Mouse (Mus musculus): ENCODE measurements around the gene Neb. TPM values are rescaled to one million over a fixed set of nuclear protein-coding genes. Genes with fewer than 3 reads are reported as not detected.

Neb gene
- polyA plus RNA-seq, 1 experiment from 2014 or later = 5.8 TPM

DNA sequence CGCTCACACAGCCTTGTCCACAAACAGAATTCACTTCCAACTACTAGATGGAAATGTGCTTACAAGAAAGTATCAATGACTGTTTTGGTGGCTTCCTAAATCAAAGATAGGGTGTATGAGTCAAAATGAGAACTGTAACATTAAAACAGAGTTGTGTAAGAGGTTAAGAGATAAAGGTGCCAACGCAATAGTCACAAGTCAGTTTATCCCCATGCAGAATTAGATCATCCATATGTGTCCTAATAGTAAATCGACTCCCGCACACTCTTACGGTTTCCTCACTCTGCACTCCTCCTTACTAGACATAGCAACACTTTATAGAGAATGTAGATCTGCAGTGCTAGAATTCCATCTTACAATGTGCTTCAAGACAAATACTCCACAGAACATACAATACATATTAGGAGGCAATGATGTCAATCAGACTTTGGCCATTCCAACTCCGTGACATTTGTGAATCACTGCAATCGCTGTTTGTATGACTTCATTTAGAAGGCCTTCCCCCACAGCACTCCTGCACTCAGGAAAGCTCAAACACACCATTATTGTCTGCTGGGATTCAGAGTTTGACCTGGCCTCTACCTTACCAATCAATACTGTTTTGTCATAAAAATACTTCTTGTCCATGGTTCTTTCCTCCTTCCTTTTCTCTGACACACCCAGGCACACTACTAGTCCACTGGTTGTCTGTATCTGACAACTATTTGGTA, 41.9 kb upstream of the Neb start:
- no peaks in the 10 kb centered on the region for H3K9me3 ChIP-seq (ENCODE audit: control insufficient read depth, low read length)
- no peak for ATAC-seq (ENCODE audit: low read depth)
- peaks cover 20% of the 10 kb centered on the region for H3K4me1 ChIP-seq (replicated peaks; ENCODE audit: control insufficient read depth, insufficient read depth, low read length)
- H3K4me2 ChIP-seq (ENCODE audit: low read depth, low read length) = no peak overlapping the region
- H3K27ac ChIP-seq (ENCODE audit: low read length) = no peak overlapping the region
- H3K27me3 ChIP-seq (ENCODE audit: control insufficient read depth, insufficient read depth, low read depth, low read length) = no peaks in the 10 kb centered on the region
- H3K36me3 ChIP-seq (ENCODE audit: control insufficient read depth, insufficient read depth, low read length) = peaks cover 15% of the 10 kb centered on the region
- no peak overlapping the region for H3K9ac ChIP-seq (ENCODE audit: low read length)
- no peak overlapping the region for H3K4me3 ChIP-seq (ENCODE audit: low read length)
- 88% methylated on average over 7 of the region's 7 CpGs for WGBS

GRCm38 (mm10) chr2:52419295-52419694, 41.0 kb upstream of the Neb start:
- Histone ChIP-seq H3K36me3 (ENCODE audit: control insufficient read depth, insufficient read depth, low read length) (peaks cover 16% of the 10 kb centered on the region), H3K4me3 (ENCODE audit: low read length) (no peak overlapping the region), H3K4me2 (ENCODE audit: low read depth, low read length) (no peak overlapping the region), H3K9ac (ENCODE audit: low read length) (no peak overlapping the region), H3K4me1 (replicated peaks; ENCODE audit: control insufficient read depth, insufficient read depth, low read length) (peaks cover 20% of the 10 kb centered on the region), H3K9me3 (ENCODE audit: control insufficient read depth, low read length) (no peaks in the 10 kb centered on the region), H3K27me3 (ENCODE audit: control insufficient read depth, insufficient read depth, low read depth, low read length) (no peaks in the 10 kb centered on the region), H3K27ac (ENCODE audit: low read length) (no peak overlapping the region)
- no peak for ATAC-seq (ENCODE audit: low read depth)
- 61% methylated on average over 6 of the region's 6 CpGs for WGBS

DNA sequence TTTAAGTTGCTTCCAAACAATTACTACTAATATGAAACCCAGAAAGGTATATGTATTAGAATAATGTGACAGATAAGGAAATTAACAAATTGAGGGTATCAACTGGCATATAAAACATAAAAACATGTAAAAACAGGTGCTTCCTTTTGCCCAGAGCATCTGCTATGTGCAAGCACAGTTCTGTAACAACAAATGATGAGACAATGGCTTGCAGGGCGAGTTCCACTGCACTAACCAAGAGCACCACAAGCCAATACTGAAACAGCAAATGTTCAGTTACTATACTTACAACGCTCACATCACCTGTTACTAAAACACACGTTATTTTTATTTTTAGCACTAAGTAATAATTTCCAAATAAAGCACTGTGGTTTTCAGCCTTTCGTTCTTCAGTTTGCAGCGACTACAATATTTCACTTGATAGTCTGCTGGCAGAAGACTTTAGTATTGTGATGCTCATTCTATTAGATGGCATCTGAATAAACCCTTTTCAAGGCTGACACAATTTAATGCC, 34.3 kb upstream of the Neb start:
- peaks cover 58% of the 10 kb centered on the region for H3K36me3 ChIP-seq (ENCODE audit: control insufficient read depth, insufficient read depth, low read length)
- WGBS = 94% methylated on average over 5 of the region's 5 CpGs

DNA sequence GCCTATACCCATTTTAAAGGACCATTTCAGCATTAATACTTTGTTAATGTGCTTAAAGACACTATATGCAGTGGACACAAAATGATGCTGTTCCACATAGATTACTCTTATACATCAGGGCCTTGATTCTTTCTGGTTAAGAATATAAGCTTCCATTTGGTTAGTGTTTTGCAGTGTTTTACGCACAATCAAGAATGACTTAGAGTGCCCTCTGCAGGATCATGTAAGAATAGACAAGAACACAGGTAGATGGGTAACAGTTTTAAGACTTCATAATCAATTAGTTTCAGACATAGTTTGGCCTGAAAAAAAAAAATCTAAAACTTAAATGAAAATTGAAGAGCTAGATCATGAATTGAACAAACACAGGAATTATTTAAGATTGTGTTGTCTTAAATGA, 28.2 kb upstream of the Neb start:
- no peak overlapping the region for H3K4me3 ChIP-seq (ENCODE audit: low read length)
- H3K4me2 ChIP-seq (ENCODE audit: low read depth, low read length) = no peak overlapping the region
- WGBS = 73% methylated on average over 1 of the region's 1 CpGs
- no peak for ATAC-seq (ENCODE audit: low read depth)
- H3K36me3 ChIP-seq (ENCODE audit: control insufficient read depth, insufficient read depth, low read length) = peaks cover 53% of the 10 kb centered on the region
- H3K27ac ChIP-seq (ENCODE audit: low read length) = no peak overlapping the region
- no peaks in the 10 kb centered on the region for H3K27me3 ChIP-seq (ENCODE audit: control insufficient read depth, insufficient read depth, low read depth, low read length)
- H3K9me3 ChIP-seq (ENCODE audit: control insufficient read depth, low read length) = peaks cover 17% of the 10 kb centered on the region
- H3K9ac ChIP-seq (ENCODE audit: low read length) = no peak overlapping the region
- no peaks in the 10 kb centered on the region for H3K4me1 ChIP-seq (replicated peaks; ENCODE audit: control insufficient read depth, insufficient read depth, low read length)

More for the DNA sequence above, 34.3 kb upstream of the Neb start:
- no peak for ATAC-seq (ENCODE audit: low read depth)
- no peak overlapping the region for H3K4me2 ChIP-seq (ENCODE audit: low read depth, low read length)
- no peak overlapping the region for H3K4me3 ChIP-seq (ENCODE audit: low read length)
- peaks cover 17% of the 10 kb centered on the region for H3K9me3 ChIP-seq (ENCODE audit: control insufficient read depth, low read length)
- no peaks in the 10 kb centered on the region for H3K27me3 ChIP-seq (ENCODE audit: control insufficient read depth, insufficient read depth, low read depth, low read length)
- H3K4me1 ChIP-seq (replicated peaks; ENCODE audit: control insufficient read depth, insufficient read depth, low read length) = no peaks in the 10 kb centered on the region
- no peak overlapping the region for H3K9ac ChIP-seq (ENCODE audit: low read length)
- no peak overlapping the region for H3K27ac ChIP-seq (ENCODE audit: low read length)

- Histone ChIP-seq H3K27ac (ENCODE audit: low read length) (no peak overlapping the region), H3K27me3 (ENCODE audit: control insufficient read depth, insufficient read depth, low read depth, low read length) (no peaks in the 10 kb centered on the region), H3K4me1 (replicated peaks; ENCODE audit: control insufficient read depth, insufficient read depth, low read length) (no peaks in the 10 kb centered on the region), H3K9me3 (ENCODE audit: control insufficient read depth, low read length) (peaks cover 7% of the 10 kb centered on the region), H3K4me2 (ENCODE audit: low read depth, low read length) (no peak overlapping the region), H3K36me3 (ENCODE audit: control insufficient read depth, insufficient read depth, low read length) (peaks cover 42% of the 10 kb centered on the region), H3K9ac (ENCODE audit: low read length) (no peak overlapping the region), H3K4me3 (ENCODE audit: low read length) (no peak overlapping the region)
- 90% methylated on average over 5 of the region's 5 CpGs for WGBS
- no peak for ATAC-seq (ENCODE audit: low read depth)
These were observed 27.0 kb upstream of the Neb start for GRCm38 (mm10) chr2:52405238-52405637.

DNA sequence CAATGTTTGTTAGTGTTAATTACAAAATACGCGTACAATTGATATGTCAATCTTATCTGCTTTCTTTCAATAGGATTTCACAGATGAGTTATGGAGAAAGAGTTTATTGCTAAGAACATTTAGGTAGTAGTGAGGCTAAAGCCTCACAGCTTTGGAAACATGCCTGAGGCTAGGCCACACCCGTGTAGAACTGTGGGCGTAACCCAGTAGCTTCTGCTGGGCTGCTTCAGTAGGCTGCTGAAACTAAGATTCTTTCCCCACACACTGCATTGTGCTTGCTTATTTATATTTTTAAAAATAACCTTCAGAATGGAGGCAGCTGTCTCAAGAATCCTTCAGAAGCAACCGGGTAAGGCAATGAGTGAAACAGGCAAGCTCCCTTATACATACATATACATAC, 16.3 kb upstream of the Neb start:
- H3K27me3 ChIP-seq (ENCODE audit: control insufficient read depth, insufficient read depth, low read depth, low read length) = no peaks in the 10 kb centered on the region
- no peak for ATAC-seq (ENCODE audit: low read depth)
- H3K36me3 ChIP-seq (ENCODE audit: control insufficient read depth, insufficient read depth, low read length) = peaks cover 4% of the 10 kb centered on the region; the same call in 1 of the 2 replicates
- H3K27ac ChIP-seq (ENCODE audit: low read length) = no peak overlapping the region
- 75% methylated on average over 5 of the region's 5 CpGs for WGBS
- H3K4me3 ChIP-seq (ENCODE audit: low read length) = no peak overlapping the region
- no peak overlapping the region for H3K9ac ChIP-seq (ENCODE audit: low read length)
- H3K4me1 ChIP-seq (replicated peaks; ENCODE audit: control insufficient read depth, insufficient read depth, low read length) = no peaks in the 10 kb centered on the region
- no peak overlapping the region for H3K4me2 ChIP-seq (ENCODE audit: low read depth, low read length)
- no peaks in the 10 kb centered on the region for H3K9me3 ChIP-seq (ENCODE audit: control insufficient read depth, low read length)

DNA sequence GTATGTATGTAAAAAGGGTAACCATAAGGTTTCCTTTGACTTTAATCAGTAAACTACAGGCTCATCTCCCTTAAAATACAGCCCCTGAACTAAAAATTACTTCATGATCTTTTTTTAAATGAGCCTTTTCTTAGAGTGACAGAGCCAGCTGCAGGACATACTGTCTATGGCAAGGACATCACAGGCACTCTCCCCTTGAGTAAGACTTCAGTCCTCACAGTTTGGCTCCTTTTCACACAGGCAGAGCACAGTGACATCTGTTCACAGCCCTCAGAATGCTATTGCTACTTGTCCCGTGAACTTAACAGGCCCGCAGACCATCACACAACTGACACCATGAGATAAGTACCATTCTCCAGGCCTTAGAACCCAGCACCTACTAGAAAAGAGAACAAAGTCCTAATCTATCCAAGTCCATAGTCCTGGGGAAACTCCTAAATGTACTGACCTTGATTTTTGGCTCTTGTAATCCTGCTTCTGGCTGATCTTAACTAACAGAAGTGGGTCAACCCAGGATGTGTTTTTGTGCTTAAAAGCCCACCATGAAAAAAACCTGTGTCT, 12.2 kb upstream of the Neb start:
- Histone ChIP-seq H3K9me3 (ENCODE audit: control insufficient read depth, low read length) (no peaks in the 10 kb centered on the region), H3K4me2 (ENCODE audit: low read depth, low read length) (no peak overlapping the region), H3K4me3 (ENCODE audit: low read length) (no peak overlapping the region), H3K36me3 (ENCODE audit: control insufficient read depth, insufficient read depth, low read length) (no peaks in the 10 kb centered on the region), H3K27me3 (ENCODE audit: control insufficient read depth, insufficient read depth, low read depth, low read length) (no peaks in the 10 kb centered on the region), H3K9ac (ENCODE audit: low read length) (no peak overlapping the region), H3K27ac (ENCODE audit: low read length) (no peak overlapping the region), H3K4me1 (replicated peaks; ENCODE audit: control insufficient read depth, insufficient read depth, low read length) (peaks cover 6% of the 10 kb centered on the region)
- ATAC-seq (ENCODE audit: low read depth) = no peak
- WGBS = 66% methylated on average over 2 of the region's 2 CpGs

DNA sequence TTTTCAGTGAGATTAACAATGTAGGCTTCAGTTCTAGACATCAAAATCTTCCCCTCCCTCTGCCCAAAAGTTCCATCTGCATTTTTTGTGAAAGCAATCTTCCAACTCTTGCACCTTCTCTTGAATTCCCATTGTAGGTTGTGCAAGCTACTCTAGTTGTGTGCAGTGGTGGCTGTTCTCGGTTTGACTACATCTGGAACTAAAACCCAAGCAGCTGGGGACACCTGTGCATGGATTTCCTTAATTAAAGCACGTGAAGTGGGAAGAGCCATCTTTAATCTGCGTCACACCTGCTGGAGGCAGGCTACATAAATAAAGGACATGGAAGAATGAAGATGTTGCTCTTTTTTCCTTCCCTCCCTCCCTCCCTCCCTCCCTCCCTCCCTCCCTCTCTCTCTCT, 11.7 kb upstream of the Neb start:
- Histone ChIP-seq H3K27ac (ENCODE audit: low read length) (no peak overlapping the region), H3K9ac (ENCODE audit: low read length) (no peak overlapping the region), H3K36me3 (ENCODE audit: control insufficient read depth, insufficient read depth, low read length) (no peaks in the 10 kb centered on the region), H3K4me3 (ENCODE audit: low read length) (no peak overlapping the region), H3K27me3 (ENCODE audit: control insufficient read depth, insufficient read depth, low read depth, low read length) (no peaks in the 10 kb centered on the region), H3K4me2 (ENCODE audit: low read depth, low read length) (no peak overlapping the region), H3K9me3 (ENCODE audit: control insufficient read depth, low read length) (no peaks in the 10 kb centered on the region), H3K4me1 (replicated peaks; ENCODE audit: control insufficient read depth, insufficient read depth, low read length) (peaks cover 6% of the 10 kb centered on the region)
- ATAC-seq (ENCODE audit: low read depth) = no peak
- WGBS = 53% methylated on average over 3 of the region's 3 CpGs

DNA sequence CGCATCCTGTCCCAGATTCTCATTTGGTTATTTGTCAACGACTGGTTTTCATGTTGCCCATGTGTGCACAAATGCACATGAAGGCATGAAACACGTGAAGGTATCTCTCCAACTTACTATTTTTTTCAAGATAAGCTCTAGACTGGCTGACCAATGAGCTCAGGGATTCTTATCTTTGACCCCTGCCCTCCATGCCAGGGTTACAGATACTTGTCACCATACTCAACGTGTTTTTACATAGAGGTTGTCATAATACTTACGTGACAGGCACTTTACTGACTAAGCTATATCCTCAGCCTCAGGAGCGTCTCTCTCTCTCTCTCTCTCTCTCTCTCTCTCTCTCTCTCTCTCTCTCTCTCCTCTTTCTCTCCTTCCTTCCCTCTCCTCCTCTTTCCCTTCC, 8.2 kb upstream of the Neb start:
- Histone ChIP-seq H3K9ac (ENCODE audit: low read length) (no peak overlapping the region), H3K27me3 (ENCODE audit: control insufficient read depth, insufficient read depth, low read depth, low read length) (no peaks in the 10 kb centered on the region), H3K27ac (ENCODE audit: low read length) (no peak overlapping the region; the same call in 1 of the 2 replicates), H3K9me3 (ENCODE audit: control insufficient read depth, low read length) (no peaks in the 10 kb centered on the region), H3K36me3 (ENCODE audit: control insufficient read depth, insufficient read depth, low read length) (no peaks in the 10 kb centered on the region), H3K4me3 (ENCODE audit: low read length) (no peak overlapping the region), H3K4me2 (ENCODE audit: low read depth, low read length) (peak overlapping the region; percentile 21; the same call in 1 of the 2 replicates), H3K4me1 (replicated peaks; ENCODE audit: control insufficient read depth, insufficient read depth, low read length) (peaks cover 6% of the 10 kb centered on the region)
- no peak for ATAC-seq (ENCODE audit: low read depth)
- WGBS = 39% methylated on average over 6 of the region's 6 CpGs

Measured in lung, embryonic 16.5 days (tissue).